Mouse (Mus musculus): ENCODE data around the gene Rmdn3.

DNA sequence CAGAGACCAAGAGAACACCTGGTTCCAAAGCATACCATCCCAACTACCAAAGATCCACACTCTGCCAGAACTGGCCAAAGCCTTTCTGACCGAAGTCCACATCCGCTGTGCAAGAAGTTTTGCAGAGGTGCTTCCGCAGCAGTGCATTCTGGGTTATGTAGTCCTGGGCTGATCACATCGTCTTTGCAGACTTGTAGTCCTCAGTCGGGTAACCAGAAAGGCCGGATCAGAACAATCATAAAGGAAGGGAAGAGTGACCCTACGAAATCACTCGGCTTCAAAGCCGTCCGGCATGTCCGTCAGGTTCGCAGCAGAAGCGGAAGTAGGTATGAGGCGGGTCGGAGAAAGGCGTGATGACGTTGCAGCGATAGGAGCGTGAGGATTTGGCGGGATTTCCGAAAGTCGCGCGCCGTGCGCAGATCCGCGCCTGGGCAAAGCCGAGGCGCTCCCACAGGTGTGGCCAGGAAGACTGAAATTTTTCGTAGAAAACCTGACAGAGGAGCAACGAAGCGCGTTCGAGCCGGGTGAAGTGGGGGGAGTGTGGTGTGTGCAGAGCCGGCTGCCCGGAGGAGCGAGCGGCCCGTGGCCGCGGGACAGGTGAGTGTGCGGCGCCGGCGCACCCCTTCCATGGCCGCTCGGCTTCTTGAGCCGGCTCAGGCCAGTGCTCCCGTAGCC lies 44.3 kb downstream of the Rmdn3 start, which contains the start of gene Rad51:
- TF ChIP-seq POLR2A (IDR thresholded peaks at IDR 0.05; ENCODE audit: insufficient read depth, low read depth, low read length) (peak; percentile 39; the same call in 1 of the 2 replicates), CTCF (IDR thresholded peaks at IDR 0.05; ENCODE audit: insufficient read depth, low read depth, low read length) (no peak)

All from olfactory bulb, adult 2 months (tissue).